Mouse (Mus musculus) left cerebral cortex, adult 18-20 months (tissue): ENCODE measurements around the gene Ubl7. TPM values are rescaled to one million over a fixed set of nuclear protein-coding genes. Genes with fewer than 3 reads are reported as not detected.
A peak's percentile ranks its signal among the peaks of the same experiment; 100 is the strongest.
"Not testable (repeated sequence)": the region's sequence is repeated elsewhere in the genome, so short reads cannot be mapped to it uniquely, and the experiment has no call there.

Experiments used
- DNase-seq, 2 experiments: peaks; one replicate each; pipeline ENCODE4 v3.0.0; 2021 to 2022; ENCODE audit warnings: low spot score in 2 of 2, mixed read lengths in 1 of 2
- long read RNA-seq, 2 experiments: library from polyadenylated mRNA; stranded (forward); transcript quantifications; one replicate each; pipeline ENCODE4 v2.0.0; 2021
- total RNA-seq, 2 experiments: library from RNA; stranded (reverse); gene quantifications; 2 replicates each; pipeline ENCODE4 v1.2.3; 2021

The Ubl7 gene
- total RNA-seq: 100 to 1,000 TPM; 107 to 113 TPM
- long read RNA-seq, experiment 1, transcript Ubl7-209 (11 exons, 1,319 nt): minor isoform, 29 of 193 reads
- long read RNA-seq, experiment 1, transcript Ubl7-201 (11 exons, 1,364 nt): major isoform, 107 of 193 reads
- long read RNA-seq, experiment 1, transcript Ubl7-208 (11 exons, 1,426 nt): minor isoform, 8 of 193 reads
- long read RNA-seq, experiment 1, partial matches to known transcripts: 10 of 193 reads
- long read RNA-seq, experiment 1, other reads (novel, unspliced or antisense): 39 of 193 reads
- long read RNA-seq, experiment 2, transcript Ubl7-208 (11 exons, 1,426 nt): minor isoform, 7 of 168 reads
- long read RNA-seq, experiment 2, transcript Ubl7-209 (11 exons, 1,319 nt): minor isoform, 28 of 168 reads
- long read RNA-seq, experiment 2, transcript Ubl7-201 (11 exons, 1,364 nt): major isoform, 94 of 168 reads
- long read RNA-seq, experiment 2, partial matches to known transcripts: 18 of 168 reads
- long read RNA-seq, experiment 2, other reads (novel, unspliced or antisense): 21 of 168 reads

GRCm38 (mm10) chr9:57910254-57911160, at the start of gene Ubl7:
TSS of gene Ubl7 (plus strand) at chr9:57910979.
- DNase-seq: peak; percentile 93

GRCm38 (mm10) chr9:57861951-57862471, 48.8 kb upstream of the Ubl7 start:
- DNase-seq: peak; percentile 65 to 76

GRCm38 (mm10) chr9:57864336-57864735, 46.4 kb upstream of the Ubl7 start:
- no peak for DNase-seq

- peak; percentile 15 to 28 for DNase-seq
Observed at GRCm38 (mm10) chr9:57866530-57866929, 44.2 kb upstream of the Ubl7 start.

- DNase-seq: peak; percentile 31 to 43
Observed at GRCm38 (mm10) chr9:57867236-57867635, 43.5 kb upstream of the Ubl7 start.

- peak in 1 of 2 experiments; percentile 17 for DNase-seq
Observed at GRCm38 (mm10) chr9:57867880-57868279, 42.9 kb upstream of the Ubl7 start.

- no peak for DNase-seq
Observed at GRCm38 (mm10) chr9:57868767-57869166, 42.0 kb upstream of the Ubl7 start.

GRCm38 (mm10) chr9:57870273-57870816, 40.4 kb upstream of the Ubl7 start:
- DNase-seq: no peak

GRCm38 (mm10) chr9:57874134-57874533, 36.6 kb upstream of the Ubl7 start:
- no peak for DNase-seq

- DNase-seq: no peak
Observed at GRCm38 (mm10) chr9:57874994-57875393, 35.8 kb upstream of the Ubl7 start.

- DNase-seq: no peak
Observed at GRCm38 (mm10) chr9:57879213-57879612, 31.6 kb upstream of the Ubl7 start.

- DNase-seq: no peak
Observed at GRCm38 (mm10) chr9:57880278-57880677, 30.5 kb upstream of the Ubl7 start.

GRCm38 (mm10) chr9:57881781-57882180, 29.0 kb upstream of the Ubl7 start:
- not testable (repeated sequence) for DNase-seq

- DNase-seq: no peak
Observed at GRCm38 (mm10) chr9:57883413-57883812, 27.4 kb upstream of the Ubl7 start.

- no peak for DNase-seq
Observed at GRCm38 (mm10) chr9:57888119-57888518, 22.7 kb upstream of the Ubl7 start.

GRCm38 (mm10) chr9:57900478-57900877, 10.3 kb upstream of the Ubl7 start:
- no peak for DNase-seq

GRCm38 (mm10) chr9:57901197-57901596, 9.6 kb upstream of the Ubl7 start:
- DNase-seq: no peak

- no peak for DNase-seq
Observed at GRCm38 (mm10) chr9:57901601-57902000, 9.2 kb upstream of the Ubl7 start.

- peak; percentile 56 to 63 for DNase-seq
Observed at GRCm38 (mm10) chr9:57902132-57902531, 8.6 kb upstream of the Ubl7 start.

GRCm38 (mm10) chr9:57903589-57904249, 7.1 kb upstream of the Ubl7 start:
- DNase-seq: no peak

GRCm38 (mm10) chr9:57904250-57904644, 6.5 kb upstream of the Ubl7 start:
- DNase-seq: no peak
